Mouse (Mus musculus): ENCODE data around the gene Stx18.

DNA sequence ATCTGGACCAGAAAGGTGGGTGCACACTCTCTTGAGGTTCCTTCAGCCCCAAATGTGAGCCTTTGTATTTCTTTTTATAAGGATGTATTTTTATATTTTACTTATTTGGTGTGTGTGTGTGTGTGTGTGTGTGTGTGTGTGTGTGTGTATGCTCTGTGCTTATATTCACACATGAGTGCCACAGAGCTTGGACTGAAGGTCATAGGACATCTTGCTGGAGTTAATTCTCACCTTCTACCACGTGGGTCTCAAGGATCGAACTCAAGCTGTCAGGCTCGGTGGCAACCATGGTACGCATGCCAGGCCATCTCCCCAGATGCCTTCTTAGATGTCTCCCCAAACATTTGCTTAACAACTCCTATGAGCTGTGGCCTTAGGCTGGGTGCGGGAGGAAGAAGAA is 33.8 kb upstream of the Stx18 start:
- TF ChIP-seq CTCF (IDR thresholded peaks at IDR 0.05; ENCODE audit: low read depth, low read length) (no peak), EP300 (IDR thresholded peaks at IDR 0.05; ENCODE audit: insufficient read depth, low read depth, low read length) (no peak)

All from ES-Bruce4 (cell line).